Mouse (Mus musculus): Measurements from ENCODE around the gene Slc22a3. TPM values are rescaled to one million over a fixed set of nuclear protein-coding genes. Genes with fewer than 3 reads are reported as not detected.
A peak's percentile ranks its signal among the peaks of the same experiment; 100 is the strongest.

Gene Slc22a3
- total and polyA plus RNA-seq, 2 experiments from 2014 or later, result 2.1 to 2.9 TPM

- no peaks in the 10 kb centered on the region for H3K36me3 ChIP-seq (ENCODE audit: insufficient read depth, low read length)
- H3K9ac ChIP-seq (replicated peaks; ENCODE audit: low read length), result no peak overlapping the region
- no peak for TF ChIP-seq CTCF (IDR thresholded peaks at IDR 0.05; ENCODE audit: low read depth)
- no peak overlapping the region for H3K4me3 ChIP-seq (ENCODE audit: low read length)
- WGBS, result 81% methylated on average over 6 of the region's 6 CpGs
- no peaks in the 10 kb centered on the region; the same call in 1 of the 2 replicates for H3K9me3 ChIP-seq (ENCODE audit: low read length)
- no peaks in the 10 kb centered on the region for H3K4me1 ChIP-seq (ENCODE audit: insufficient read depth, low read length)
- ATAC-seq (no peak), DNase-seq (ENCODE audit: low spot score) (no peak)
- H3K27ac ChIP-seq, result no peak overlapping the region
- no peaks in the 10 kb centered on the region for H3K27me3 ChIP-seq (ENCODE audit: insufficient read depth, low read length)
- no peak overlapping the region for H3K4me2 ChIP-seq (ENCODE audit: low read depth, low read length)
These were observed 10.7 kb upstream of the Slc22a3 start for GRCm38 (mm10) chr17:12518194-12518593.

GRCm38 (mm10) chr17:12513997-12514396 is 6.5 kb upstream of the Slc22a3 start:
- no peak overlapping the region for H3K27ac ChIP-seq
- ATAC-seq, result no peak

DNA sequence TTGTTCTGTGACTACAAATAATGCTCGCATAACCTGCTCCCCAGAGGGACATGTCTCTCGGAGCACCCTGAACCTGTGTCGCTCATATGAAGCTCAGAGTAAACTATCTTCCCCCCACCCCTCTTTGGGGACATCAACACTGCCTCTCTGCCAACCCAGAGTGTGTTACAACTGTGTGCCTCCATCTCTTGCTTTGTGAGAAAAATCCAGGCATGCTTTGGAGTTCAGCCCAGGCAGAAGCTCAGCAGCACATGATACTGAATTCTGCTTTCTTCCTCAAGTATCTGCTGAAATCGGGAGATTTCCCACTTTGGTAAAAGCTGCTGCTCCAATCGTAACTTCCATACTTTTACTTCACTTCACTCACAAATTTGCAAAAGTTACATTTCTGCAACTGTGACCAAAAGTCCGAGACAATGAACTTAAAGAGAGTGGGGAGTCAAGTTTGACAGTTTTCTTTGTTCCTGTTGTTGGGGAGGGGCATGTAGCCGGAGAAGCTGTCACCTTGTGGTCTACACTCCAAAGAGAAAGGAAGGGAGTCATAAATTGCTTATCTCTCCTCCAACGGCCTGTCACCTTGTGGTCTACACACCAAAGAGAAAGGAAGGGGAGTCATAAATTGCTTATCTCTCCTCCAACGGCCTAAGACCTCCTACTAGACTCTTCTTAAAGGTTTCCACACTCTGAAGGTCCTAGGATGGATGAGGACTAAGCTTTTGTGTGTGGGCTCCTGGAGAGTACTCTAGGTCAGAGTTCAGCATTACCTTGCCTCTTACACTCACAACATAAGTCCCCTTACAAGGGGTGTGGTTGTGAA is 5.8 kb upstream of the Slc22a3 start:
- no peaks in the 10 kb centered on the region for H3K36me3 ChIP-seq (ENCODE audit: insufficient read depth, low read length)
- 74% methylated on average over 9 of the region's 9 CpGs for WGBS
- H3K9ac ChIP-seq (replicated peaks; ENCODE audit: low read length), result no peak overlapping the region
- DNase-seq (ENCODE audit: low spot score), result no peak
- H3K9me3 ChIP-seq (ENCODE audit: low read length), result no peaks in the 10 kb centered on the region
- no peaks in the 10 kb centered on the region for H3K4me1 ChIP-seq (ENCODE audit: insufficient read depth, low read length)
- H3K27me3 ChIP-seq (ENCODE audit: insufficient read depth, low read length), result 0 out of 2 replicates have a peak, but pooled peaks cover 4% of the 10 kb centered on the region
- H3K27ac ChIP-seq, result no peak overlapping the region
- H3K4me3 ChIP-seq (ENCODE audit: low read length), result no peak overlapping the region
- H3K4me2 ChIP-seq (ENCODE audit: low read depth, low read length), result no peak overlapping the region
- ATAC-seq, result no peak
- no peak for TF ChIP-seq CTCF (IDR thresholded peaks at IDR 0.05; ENCODE audit: low read depth)

More at GRCm38 (mm10) chr17:12513997-12514396, 6.5 kb upstream of the Slc22a3 start:
- 86% methylated on average over 5 of the region's 5 CpGs for WGBS
- TF ChIP-seq CTCF (IDR thresholded peaks at IDR 0.05; ENCODE audit: low read depth), result peak; percentile 21; the same call in 1 of the 2 replicates
- H3K4me2 ChIP-seq (ENCODE audit: low read depth, low read length), result no peak overlapping the region
- no peak overlapping the region for H3K4me3 ChIP-seq (ENCODE audit: low read length)
- DNase-seq (ENCODE audit: low spot score), result no peak
- H3K27me3 ChIP-seq (ENCODE audit: insufficient read depth, low read length), result no peaks in the 10 kb centered on the region
- no peaks in the 10 kb centered on the region for H3K9me3 ChIP-seq (ENCODE audit: low read length)
- H3K36me3 ChIP-seq (ENCODE audit: insufficient read depth, low read length), result no peaks in the 10 kb centered on the region
- no peak overlapping the region for H3K9ac ChIP-seq (replicated peaks; ENCODE audit: low read length)
- no peaks in the 10 kb centered on the region for H3K4me1 ChIP-seq (ENCODE audit: insufficient read depth, low read length)

DNA sequence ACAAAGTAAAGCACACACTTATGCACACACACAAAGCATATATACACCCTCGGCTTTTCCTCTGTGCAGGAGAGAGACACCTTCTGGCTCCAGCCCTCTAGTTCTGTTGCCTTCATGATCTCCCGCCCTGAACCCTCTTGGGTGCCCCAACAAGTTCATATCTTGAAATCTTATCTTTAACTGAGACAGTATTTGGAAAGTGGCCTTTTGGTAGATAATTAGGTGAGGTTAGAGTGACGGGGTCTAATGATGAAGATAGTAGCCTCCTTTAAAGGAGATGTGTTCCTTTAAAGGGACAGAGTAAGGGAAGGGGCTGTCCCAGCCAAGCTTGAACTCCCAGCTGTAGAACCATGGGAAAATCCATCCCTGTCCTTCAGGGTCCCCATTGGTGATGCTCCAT is 3.7 kb upstream of the Slc22a3 start:
- DNase-seq (ENCODE audit: low spot score), result no peak
- Histone ChIP-seq H3K9me3 (ENCODE audit: low read length) (no peaks in the 10 kb centered on the region), H3K4me2 (ENCODE audit: low read depth, low read length) (no peak overlapping the region), H3K27ac (no peak overlapping the region), H3K27me3 (ENCODE audit: insufficient read depth, low read length) (peaks cover 23% of the 10 kb centered on the region), H3K36me3 (ENCODE audit: insufficient read depth, low read length) (no peaks in the 10 kb centered on the region), H3K9ac (replicated peaks; ENCODE audit: low read length) (no peak overlapping the region), H3K4me3 (ENCODE audit: low read length) (no peak overlapping the region), H3K4me1 (ENCODE audit: insufficient read depth, low read length) (no peaks in the 10 kb centered on the region; the same call in 1 of the 2 replicates)
- WGBS, result 81% methylated on average over 3 of the region's 3 CpGs
- ATAC-seq, result no peak
- no peak for TF ChIP-seq CTCF (IDR thresholded peaks at IDR 0.05; ENCODE audit: low read depth)

- Histone ChIP-seq H3K27ac (no peak overlapping the region), H3K9ac (replicated peaks; ENCODE audit: low read length) (no peak overlapping the region), H3K9me3 (ENCODE audit: low read length) (no peaks in the 10 kb centered on the region), H3K36me3 (ENCODE audit: insufficient read depth, low read length) (no peaks in the 10 kb centered on the region), H3K4me3 (ENCODE audit: low read length) (no peak overlapping the region), H3K27me3 (ENCODE audit: insufficient read depth, low read length) (peaks cover 35% of the 10 kb centered on the region), H3K4me2 (ENCODE audit: low read depth, low read length) (no peak overlapping the region), H3K4me1 (ENCODE audit: insufficient read depth, low read length) (no peaks in the 10 kb centered on the region; the same call in 1 of the 2 replicates)
- DNase-seq (ENCODE audit: low spot score) (no peak), ATAC-seq (no peak)
- no peak for TF ChIP-seq CTCF (IDR thresholded peaks at IDR 0.05; ENCODE audit: low read depth)
- 35% methylated on average over 7 of the region's 7 CpGs for WGBS
These were observed 872 bp upstream of the Slc22a3 start for GRCm38 (mm10) chr17:12508376-12508775.

GRCm38 (mm10) chr17:12506903-12507563 is 471 bp downstream of the Slc22a3 start:
- no peak overlapping the region for H3K27ac ChIP-seq
- peak; percentile 51; the same call in 1 of the 2 replicates for ATAC-seq

More at GRCm38 (mm10) chr17:12506903-12507563, 471 bp downstream of the Slc22a3 start:
- Histone ChIP-seq H3K9me3 (ENCODE audit: low read length) (no peaks in the 10 kb centered on the region), H3K9ac (replicated peaks; ENCODE audit: low read length) (peak overlapping the region; percentile 35; the same call in 1 of the 2 replicates), H3K36me3 (ENCODE audit: insufficient read depth, low read length) (no peaks in the 10 kb centered on the region), H3K4me1 (ENCODE audit: insufficient read depth, low read length) (no peaks in the 10 kb centered on the region; the same call in 1 of the 2 replicates), H3K27me3 (ENCODE audit: insufficient read depth, low read length) (peaks cover 35% of the 10 kb centered on the region), H3K4me2 (ENCODE audit: low read depth, low read length) (peak overlapping the region; percentile 72), H3K4me3 (ENCODE audit: low read length) (peak overlapping the region; percentile 44)
- WGBS, result 2% methylated on average over 57 of the region's 65 CpGs
- DNase-seq (ENCODE audit: low spot score), result peak; percentile 23
- no peak for TF ChIP-seq CTCF (IDR thresholded peaks at IDR 0.05; ENCODE audit: low read depth)
